Mouse (Mus musculus): ENCODE data around the gene Fkbp5.

GRCm38 (mm10) chr17:28520561-28520960, 3.2 kb upstream of the Fkbp5 start:
- TF ChIP-seq POLR2A (IDR thresholded peaks at IDR 0.05; ENCODE audit: low read depth, low read length) = no peak
- no peak for TF ChIP-seq CTCF (IDR thresholded peaks at IDR 0.05; ENCODE audit: extremely low read depth, insufficient read length, insufficient replicate concordance, low read depth, low read length)

Measured in small intestine, adult 2 months (tissue).